ENCODE assay signal across 33 mouse cellular contexts in genomic region chr12:82499731-82500130, GRCm38 (mm10).
"Had no signal": no experiment of that assay in that cellular context is flagged by ENCODE, and none has a peak within 500 bp of the region (broad histone marks: within the 10 kb centered on the region; RNA-seq: fewer than 3 reads in every experiment).

No protein-coding gene starts in this region.

- H3K4me2 ChIP-seq: heart, embryonic 11.5 days; heart, embryonic 13.5 days; heart, embryonic 15.5 days; hindbrain, embryonic 12.5 days; hindbrain, embryonic 13.5 days; hindbrain, embryonic 14.5 days; hindbrain, embryonic 15.5 days; intestine, embryonic 15.5 days; kidney, embryonic 15.5 days had no signal

- ATAC-seq: hindbrain, embryonic 16.5 days; hindbrain, postnatal 0 days; inflammation-experienced regulatory T-cells, adult 6 months; intestine, embryonic 15.5 days; intestine, embryonic 16.5 days; intestine, postnatal 0 days had no signal

- H3K4me1 ChIP-seq: heart, embryonic 13.5 days; heart, embryonic 15.5 days; intestine, embryonic 15.5 days; kidney, embryonic 15.5 days had no signal

- DNase-seq: heart, postnatal 10 days; heart, postnatal 14 days; heart, postnatal 36 days; kidney, adult 11 months; kidney, adult 18-20 months; kidney, adult 2 months; kidney, adult 8-10 months; kidney, adult 9 months; kidney, postnatal 10 days; kidney, postnatal 14 days; kidney, postnatal 25 days; kidney, postnatal 36 days; kidney, postnatal 4 days; layer of hippocampus, adult 9-11 months; layer of hippocampus, postnatal 36 days had no signal

- H3K9me3 ChIP-seq: heart, embryonic 13.5 days; heart, embryonic 15.5 days; hindbrain, embryonic 10.5 days; hindbrain, embryonic 12.5 days; hindbrain, embryonic 13.5 days; hindbrain, embryonic 15.5 days; intestine, embryonic 15.5 days; kidney, embryonic 15.5 days had no signal

- H3K36me3 ChIP-seq: heart, embryonic 13.5 days; heart, embryonic 15.5 days; hindbrain, embryonic 10.5 days; hindbrain, embryonic 12.5 days; hindbrain, embryonic 13.5 days; hindbrain, embryonic 15.5 days; intestine, embryonic 15.5 days; kidney, embryonic 15.5 days had no signal

- H3K27me3 ChIP-seq: heart, embryonic 13.5 days; heart, embryonic 15.5 days; hindbrain, embryonic 12.5 days; hindbrain, embryonic 13.5 days; hindbrain, embryonic 15.5 days; intestine, embryonic 15.5 days; kidney, embryonic 15.5 days had no signal

- H3K27ac ChIP-seq: heart, embryonic 13.5 days; heart, embryonic 15.5 days; hindbrain, embryonic 10.5 days; hindbrain, embryonic 12.5 days; hindbrain, embryonic 13.5 days; hindbrain, embryonic 14.5 days; hindbrain, embryonic 15.5 days; hindbrain, postnatal 0 days; intestine, embryonic 15.5 days; kidney, embryonic 15.5 days; kidney, postnatal 0 days; layer of hippocampus, adult 2 months; left cerebral cortex, adult 2 months had no signal

- H3K9ac ChIP-seq: heart, embryonic 13.5 days; heart, embryonic 15.5 days; hindbrain, embryonic 12.5 days; hindbrain, embryonic 13.5 days; hindbrain, embryonic 14.5 days; hindbrain, embryonic 15.5 days; intestine, embryonic 15.5 days; kidney, embryonic 15.5 days had no signal

- H3K4me3 ChIP-seq: heart, embryonic 13.5 days; heart, embryonic 15.5 days; hindbrain, embryonic 10.5 days; hindbrain, embryonic 12.5 days; hindbrain, embryonic 13.5 days; hindbrain, embryonic 15.5 days; intestine, embryonic 15.5 days; kidney, embryonic 15.5 days; layer of hippocampus, adult 2 months; left cerebral cortex, adult 2 months had no signal
